Mouse (Mus musculus) ES-Bruce4 (cell line): ENCODE results near the gene Gm21750. TPM values are rescaled to one million over a fixed set of nuclear protein-coding genes. Genes with fewer than 3 reads are reported as not detected.

ENCODE experiments used
- H3K27ac ChIP-seq: 2 replicates; pipeline ENCODE4 v1.5.1; 2012; ENCODE audit warnings: low read length, inconsistent platforms; ENCODE audit not compliant: insufficient read depth
- H3K27me3 ChIP-seq: 2 replicates; pipeline ENCODE4 v1.6.1; 2012; ENCODE audit warnings: mild to moderate bottlenecking, low read length, inconsistent platforms; ENCODE audit not compliant: control insufficient read depth, poor library complexity, insufficient read depth, severe bottlenecking
- H3K36me3 ChIP-seq: 2 replicates; pipeline ENCODE4 v1.6.1; 2012; ENCODE audit warnings: inconsistent platforms, mild to moderate bottlenecking, low read length, moderate library complexity; ENCODE audit not compliant: control insufficient read depth, poor library complexity, insufficient read depth, severe bottlenecking
- H3K4me1 ChIP-seq: one replicate; pipeline ENCODE4 v1.8.1; 2011; ENCODE audit warnings: low read length; ENCODE audit not compliant: control insufficient read depth, insufficient read depth
- H3K4me3 ChIP-seq: 2 replicates; pipeline ENCODE4 v1.5.1; 2011; ENCODE audit warnings: low read depth, mild to moderate bottlenecking, low read length
- H3K9ac ChIP-seq: 2 replicates; pipeline ENCODE4 v1.6.1; 2012; ENCODE audit warnings: low read depth, mild to moderate bottlenecking, inconsistent platforms; ENCODE audit not compliant: poor library complexity, severe bottlenecking
- H3K9me3 ChIP-seq: replicated peaks from 2 replicates; pipeline ENCODE4 v1.6.1; 2012; ENCODE audit warnings: mild to moderate bottlenecking, low read length, inconsistent platforms; ENCODE audit not compliant: control insufficient read depth, poor library complexity, insufficient read depth, severe bottlenecking
- CTCF ChIP-seq: IDR thresholded peaks from one replicate; pipeline ENCODE4 v1.8.1; 2011; ENCODE audit warnings: low read depth, low read length
- EP300 ChIP-seq: IDR thresholded peaks from 2 replicates; pipeline ENCODE4 v1.6.1; 2011; ENCODE audit warnings: low read depth, low read length; ENCODE audit not compliant: insufficient read depth
- POLR2A ChIP-seq: IDR thresholded peaks from one replicate; pipeline ENCODE4 v1.8.1; 2011; ENCODE audit warnings: low read length; ENCODE audit not compliant: insufficient read depth
- polyA plus RNA-seq: library from polyadenylated mRNA; stranded (reverse); fragments of >200 nt; gene quantifications from 2 replicates; pipeline ENCODE4 v1.2.4, GENCODE M21; 2011; ENCODE audit warnings: low read depth; ENCODE audit not compliant: missing spikeins, insufficient read depth, insufficient read length

The Gm21750 gene
- polyA plus RNA-seq, 1 experiment, result not detected

GRCm38 (mm10) chr14:73700256-73700655 lies 39.2 kb downstream of the Gm21750 start:
- TF ChIP-seq POLR2A (no peak), EP300 (no peak), CTCF (no peak)

GRCm38 (mm10) chr14:73709412-73710110 lies 48.5 kb downstream of the Gm21750 start:
- H3K27ac ChIP-seq, result no peak overlapping the region
- no peak overlapping the region for H3K4me3 ChIP-seq
- H3K9me3 ChIP-seq, result no peaks in the 10 kb centered on the region; the same call in 1 of the 2 replicates
- H3K36me3 ChIP-seq, result no peaks in the 10 kb centered on the region
- H3K27me3 ChIP-seq, result no peaks in the 10 kb centered on the region
- no peaks in the 10 kb centered on the region for H3K4me1 ChIP-seq
- no peak for TF ChIP-seq POLR2A
- no peak for TF ChIP-seq EP300
- no peak for TF ChIP-seq CTCF
- no peak overlapping the region for H3K9ac ChIP-seq

More at GRCm38 (mm10) chr14:73700256-73700655, 39.2 kb downstream of the Gm21750 start:
- no peaks in the 10 kb centered on the region for H3K36me3 ChIP-seq
- no peak overlapping the region for H3K9ac ChIP-seq
- no peak overlapping the region for H3K4me3 ChIP-seq
- H3K27me3 ChIP-seq, result no peaks in the 10 kb centered on the region
- no peak overlapping the region for H3K27ac ChIP-seq
- H3K9me3 ChIP-seq, result no peaks in the 10 kb centered on the region
- no peaks in the 10 kb centered on the region for H3K4me1 ChIP-seq

Other genes with a start within 250 kb of the Gm21750 start
- gene Med4, start 151.2 kb upstream of the Gm21750 start, polyA plus RNA-seq, result 63.0 and 64.0 TPM in 2 replicates
- 82.5 and 91.0 TPM in 2 replicates for gene Sucla2, start 135.9 kb upstream of the Gm21750 start, polyA plus RNA-seq
- 3.3 and 3.9 TPM in 2 replicates for gene Nudt15, start 113.0 kb upstream of the Gm21750 start, polyA plus RNA-seq